Mouse (Mus musculus): ENCODE results near the gene Olfr1393. TPM values are rescaled to one million over a fixed set of nuclear protein-coding genes. Genes with fewer than 3 reads are reported as not detected.

Olfr1393 gene
- polyA plus RNA-seq (2015; fragmentation: Nextera tagmentation; extraction: Ambion mirVana) = 0.05 and 0.07 TPM in 2 replicates

DNA sequence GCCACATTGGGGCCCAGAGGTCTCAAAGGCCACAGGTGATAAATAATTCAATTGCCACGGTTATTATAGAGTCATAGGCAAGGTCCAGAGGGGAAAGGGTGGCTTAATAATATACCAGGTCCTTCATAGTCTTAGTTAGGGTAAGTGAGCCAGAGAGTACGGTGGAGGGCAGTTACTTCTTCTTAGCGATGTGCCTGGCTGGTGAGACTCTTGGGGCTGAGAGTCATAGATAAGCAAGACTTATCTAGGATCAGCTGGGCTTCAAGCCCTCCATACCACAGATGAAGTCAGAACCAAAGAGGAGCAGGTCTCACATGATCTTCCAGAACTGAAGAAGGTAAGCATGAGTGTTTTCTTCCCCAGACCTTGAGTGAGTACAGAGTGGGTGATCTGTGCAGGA is at the start of gene Olfr1393:
Gene Olfr1393 (plus strand): TSS at position 83 of the 400 bp plus-strand sequence.
- Histone ChIP-seq H3K9ac (replicated peaks) (no peak within 1 kb of the TSS), H3K4me1 (ENCODE audit: insufficient read depth) (no peaks in the 10 kb centered on the region), H3K27ac (ENCODE audit: low read depth) (no peak within 1 kb of the TSS), H3K4me3 (ENCODE audit: low read depth, low read length) (no peak within 1 kb of the TSS), H3K4me2 (ENCODE audit: low read depth, low read length) (no peak within 1 kb of the TSS), H3K27me3 (ENCODE audit: insufficient read depth, low read length) (no peaks in the 10 kb centered on the region), H3K9me3 (ENCODE audit: low read length) (no peaks in the 10 kb centered on the region), H3K36me3 (replicated peaks; ENCODE audit: insufficient read depth, low read length) (no peaks in the 10 kb centered on the region)
- DNase-seq (no peak), ATAC-seq (no peak)
- WGBS (ENCODE audit: insufficient replicate concordance) = 56% methylated on average over 3 of the region's 3 CpGs
- TF ChIP-seq CTCF (IDR thresholded peaks at IDR 0.05; ENCODE audit: low read depth) (no peak), EP300 (IDR thresholded peaks at IDR 0.05; ENCODE audit: low read depth) (no peak)

DNA sequence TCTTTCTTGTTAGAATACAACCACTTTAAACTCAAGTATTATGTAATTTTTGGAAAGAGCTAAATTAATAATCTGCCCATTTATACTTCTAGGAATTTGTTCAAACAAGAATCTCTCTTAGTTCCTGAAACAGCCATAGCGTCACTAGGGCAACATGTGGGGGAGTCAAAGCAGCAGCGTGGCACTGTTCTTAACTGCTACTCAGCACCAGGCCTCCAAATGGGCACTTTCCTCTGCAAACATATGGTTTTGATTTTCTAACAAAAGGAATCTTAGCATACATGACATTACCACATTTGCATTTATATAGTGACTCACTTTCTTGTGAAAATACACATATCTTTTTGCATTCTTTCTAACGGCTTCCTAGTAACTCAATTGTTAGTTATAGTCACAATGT is 45.3 kb upstream of the Olfr1393 start:
- Histone ChIP-seq H3K9me3 (ENCODE audit: low read length) (no peaks in the 10 kb centered on the region), H3K27me3 (ENCODE audit: insufficient read depth, low read length) (no peaks in the 10 kb centered on the region), H3K4me1 (ENCODE audit: insufficient read depth) (peaks cover 5% of the 10 kb centered on the region; the same call in 1 of the 2 replicates), H3K36me3 (replicated peaks; ENCODE audit: insufficient read depth, low read length) (no peaks in the 10 kb centered on the region), H3K27ac (ENCODE audit: low read depth) (no peak overlapping the region), H3K4me2 (ENCODE audit: low read depth, low read length) (no peak overlapping the region), H3K9ac (replicated peaks) (no peak overlapping the region), H3K4me3 (ENCODE audit: low read depth, low read length) (no peak overlapping the region)
- WGBS (ENCODE audit: insufficient replicate concordance) = 82% methylated on average over 3 of the region's 3 CpGs
- ATAC-seq (no peak), DNase-seq (no peak)
- TF ChIP-seq EP300 (IDR thresholded peaks at IDR 0.05; ENCODE audit: low read depth) = no peak
- no peak for TF ChIP-seq CTCF (IDR thresholded peaks at IDR 0.05; ENCODE audit: low read depth)

- Histone ChIP-seq H3K9ac (replicated peaks) (no peak overlapping the region), H3K4me2 (ENCODE audit: low read depth, low read length) (no peak overlapping the region), H3K27ac (ENCODE audit: low read depth) (no peak overlapping the region), H3K4me1 (ENCODE audit: insufficient read depth) (peaks cover 5% of the 10 kb centered on the region; the same call in 1 of the 2 replicates), H3K36me3 (replicated peaks; ENCODE audit: insufficient read depth, low read length) (no peaks in the 10 kb centered on the region), H3K4me3 (ENCODE audit: low read depth, low read length) (no peak overlapping the region), H3K9me3 (ENCODE audit: low read length) (no peaks in the 10 kb centered on the region), H3K27me3 (ENCODE audit: insufficient read depth, low read length) (no peaks in the 10 kb centered on the region)
- no peak for ATAC-seq
- no peak for DNase-seq
- TF ChIP-seq EP300 (IDR thresholded peaks at IDR 0.05; ENCODE audit: low read depth) = no peak
- no peak for TF ChIP-seq CTCF (IDR thresholded peaks at IDR 0.05; ENCODE audit: low read depth)
- WGBS (ENCODE audit: insufficient replicate concordance) = 51% methylated on average over 3 of the region's 3 CpGs
Measured at GRCm38 (mm10) chr11:49235459-49236207, 42.5 kb upstream of the Olfr1393 start.

GRCm38 (mm10) chr11:49236891-49237290 is 41.2 kb upstream of the Olfr1393 start:
- ATAC-seq = no peak
- DNase-seq = no peak
- H3K9ac ChIP-seq (replicated peaks) = no peak overlapping the region
- TF ChIP-seq CTCF (IDR thresholded peaks at IDR 0.05; ENCODE audit: low read depth) (no peak), EP300 (IDR thresholded peaks at IDR 0.05; ENCODE audit: low read depth) (no peak)
- no peaks in the 10 kb centered on the region for H3K36me3 ChIP-seq (replicated peaks; ENCODE audit: insufficient read depth, low read length)
- peaks cover 10% of the 10 kb centered on the region for H3K4me1 ChIP-seq (ENCODE audit: insufficient read depth)
- no peaks in the 10 kb centered on the region for H3K27me3 ChIP-seq (ENCODE audit: insufficient read depth, low read length)
- 72% methylated on average over 1 of the region's 1 CpGs for WGBS (ENCODE audit: insufficient replicate concordance)
- H3K4me2 ChIP-seq (ENCODE audit: low read depth, low read length) = no peak overlapping the region
- H3K4me3 ChIP-seq (ENCODE audit: low read depth, low read length) = no peak overlapping the region
- no peak overlapping the region for H3K27ac ChIP-seq (ENCODE audit: low read depth)
- H3K9me3 ChIP-seq (ENCODE audit: low read length) = no peaks in the 10 kb centered on the region

DNA sequence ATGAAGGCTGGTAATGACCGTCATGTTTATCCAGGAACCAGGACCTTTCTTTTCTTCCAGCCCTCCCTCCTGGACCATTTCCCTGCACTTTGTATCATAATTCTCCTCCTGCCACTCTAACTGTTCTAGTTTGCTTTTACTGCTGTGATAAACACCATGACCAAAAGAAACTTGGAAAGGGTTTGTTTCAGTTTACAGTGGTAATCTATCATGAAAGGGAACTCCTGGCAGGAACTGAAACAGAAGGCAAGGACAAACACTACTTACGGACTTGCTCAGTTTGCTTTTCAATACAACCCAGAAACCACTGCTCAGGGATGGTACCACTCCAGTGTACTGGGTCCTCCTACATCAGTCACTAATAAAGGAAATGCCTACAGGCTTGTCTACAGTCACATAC is 40.6 kb upstream of the Olfr1393 start:
- 36% methylated on average over 2 of the region's 2 CpGs for WGBS (ENCODE audit: insufficient replicate concordance)
- no peaks in the 10 kb centered on the region for H3K36me3 ChIP-seq (replicated peaks; ENCODE audit: insufficient read depth, low read length)
- H3K27ac ChIP-seq (ENCODE audit: low read depth) = 0 out of 2 replicates have a peak overlapping the region, but pooled peaks have one; percentile 20
- peaks cover 12% of the 10 kb centered on the region for H3K4me1 ChIP-seq (ENCODE audit: insufficient read depth)
- no peak for TF ChIP-seq CTCF (IDR thresholded peaks at IDR 0.05; ENCODE audit: low read depth)
- TF ChIP-seq EP300 (IDR thresholded peaks at IDR 0.05; ENCODE audit: low read depth) = no peak
- no peaks in the 10 kb centered on the region for H3K9me3 ChIP-seq (ENCODE audit: low read length)
- no peak overlapping the region for H3K9ac ChIP-seq (replicated peaks)
- no peak for ATAC-seq
- DNase-seq = no peak
- no peak overlapping the region for H3K4me2 ChIP-seq (ENCODE audit: low read depth, low read length)
- H3K4me3 ChIP-seq (ENCODE audit: low read depth, low read length) = no peak overlapping the region
- H3K27me3 ChIP-seq (ENCODE audit: insufficient read depth, low read length) = no peaks in the 10 kb centered on the region

GRCm38 (mm10) chr11:49240310-49240709 is 37.8 kb upstream of the Olfr1393 start:
- peaks cover 29% of the 10 kb centered on the region for H3K4me1 ChIP-seq (ENCODE audit: insufficient read depth)
- H3K9me3 ChIP-seq (ENCODE audit: low read length) = no peaks in the 10 kb centered on the region
- H3K4me3 ChIP-seq (ENCODE audit: low read depth, low read length) = no peak overlapping the region
- no peaks in the 10 kb centered on the region for H3K27me3 ChIP-seq (ENCODE audit: insufficient read depth, low read length)
- no peak overlapping the region for H3K9ac ChIP-seq (replicated peaks)
- no peak for TF ChIP-seq EP300 (IDR thresholded peaks at IDR 0.05; ENCODE audit: low read depth)
- TF ChIP-seq CTCF (IDR thresholded peaks at IDR 0.05; ENCODE audit: low read depth) = no peak
- H3K27ac ChIP-seq (ENCODE audit: low read depth) = no peak overlapping the region
- WGBS (ENCODE audit: insufficient replicate concordance) = 63% methylated on average over 1 of the region's 1 CpGs
- DNase-seq = no peak
- no peak for ATAC-seq
- no peaks in the 10 kb centered on the region for H3K36me3 ChIP-seq (replicated peaks; ENCODE audit: insufficient read depth, low read length)
- H3K4me2 ChIP-seq (ENCODE audit: low read depth, low read length) = no peak overlapping the region
